Mouse (Mus musculus) midbrain, postnatal 0 days (tissue): ENCODE data around the gene Sar1a. TPM values are rescaled to one million over a fixed set of nuclear protein-coding genes. Genes with fewer than 3 reads are reported as not detected.

Experiments
- ATAC-seq: fragments of 200-750 bp; cut with Nextera tagmentation; 2 replicates; pipeline ENCODE4 v1.8.0; 2017; ENCODE audit warnings: moderate number of reproducible peaks, mild to moderate bottlenecking, moderate TSS enrichment, moderate library complexity; ENCODE audit not compliant: low FRiP score
- DNase-seq: peaks from one replicate; pipeline ENCODE4 v3.0.0-alpha.2; 2015; ENCODE audit warnings: low spot score
- H3K27ac ChIP-seq: fragments of 300-500 bp; sonication (generic); 2 replicates; pipeline ENCODE4 v1.5.1; 2014; ENCODE audit warnings: low read depth, mild to moderate bottlenecking, low read length, mixed read lengths
- H3K27me3 ChIP-seq: fragments of 300-500 bp; sonication (generic); 2 replicates; pipeline ENCODE4 v1.6.1; 2014; ENCODE audit warnings: low read length, control low read depth, mixed read lengths; ENCODE audit not compliant: insufficient read depth
- H3K36me3 ChIP-seq: fragments of 300-500 bp; sonication (generic); 2 replicates; pipeline ENCODE4 v1.6.1; 2014; ENCODE audit warnings: low read length, control low read depth, mixed read lengths; ENCODE audit not compliant: insufficient read depth
- H3K4me1 ChIP-seq: fragments of 300-500 bp; sonication (generic); 2 replicates; pipeline ENCODE4 v1.6.1; 2014; ENCODE audit warnings: mild to moderate bottlenecking, control low read depth, antibody characterized with exemption, low read length, mixed read lengths; ENCODE audit not compliant: insufficient read depth
- H3K4me2 ChIP-seq: fragments of 300-500 bp; sonication (generic); 2 replicates; pipeline ENCODE4 v1.6.1; 2014; ENCODE audit warnings: low read depth, mild to moderate bottlenecking, low read length, mixed read lengths; ENCODE audit not compliant: poor library complexity, severe bottlenecking
- H3K4me3 ChIP-seq: fragments of 300-500 bp; sonication (generic); 2 replicates; pipeline ENCODE4 v1.5.1; 2014; ENCODE audit warnings: low read depth, mild to moderate bottlenecking, low read length, moderate library complexity
- H3K9ac ChIP-seq: fragments of 300-500 bp; sonication (generic); replicated peaks from 2 replicates; pipeline ENCODE4 v1.6.1; 2014; ENCODE audit warnings: mild to moderate bottlenecking, low read length, moderate library complexity, mixed read lengths; ENCODE audit not compliant: poor library complexity, severe bottlenecking
- H3K9me3 ChIP-seq: fragments of 300-500 bp; sonication (generic); 2 replicates; pipeline ENCODE4 v1.6.1; 2016; ENCODE audit warnings: low read length, control low read depth
- CTCF ChIP-seq: IDR thresholded peaks from 2 replicates; pipeline ENCODE4 v1.5.1; 2016; ENCODE audit warnings: antibody characterized with exemption, mild to moderate bottlenecking
- WGBS: fragments of 180-500 bp; shearing (Covaris S2); extraction: QIAGEN DNeasy Blood & Tissue Kit; methylation state at CpG from one replicate; pipeline ENCODE4 v1.1.7; 2014; 5-methylcytosine and 5-hydroxymethylcytosine counted together
- polyA plus RNA-seq: library from polyadenylated mRNA; unstranded; fragments of >200 nt; fragmentation: Nextera tagmentation; extraction: Ambion mirVana; gene quantifications from 2 replicates; pipeline ENCODE4 v1.2.1, GENCODE M21; 2015
- total RNA-seq: library from RNA; depleted of rRNA; stranded (reverse); fragments of >200 nt; gene quantifications from 2 replicates; pipeline ENCODE4 v1.2.3, GENCODE M21; 2014; rRNA removed

The Sar1a gene
- total RNA-seq (141 and 167 TPM in 2 replicates), polyA plus RNA-seq (192 and 197 TPM in 2 replicates)

DNA sequence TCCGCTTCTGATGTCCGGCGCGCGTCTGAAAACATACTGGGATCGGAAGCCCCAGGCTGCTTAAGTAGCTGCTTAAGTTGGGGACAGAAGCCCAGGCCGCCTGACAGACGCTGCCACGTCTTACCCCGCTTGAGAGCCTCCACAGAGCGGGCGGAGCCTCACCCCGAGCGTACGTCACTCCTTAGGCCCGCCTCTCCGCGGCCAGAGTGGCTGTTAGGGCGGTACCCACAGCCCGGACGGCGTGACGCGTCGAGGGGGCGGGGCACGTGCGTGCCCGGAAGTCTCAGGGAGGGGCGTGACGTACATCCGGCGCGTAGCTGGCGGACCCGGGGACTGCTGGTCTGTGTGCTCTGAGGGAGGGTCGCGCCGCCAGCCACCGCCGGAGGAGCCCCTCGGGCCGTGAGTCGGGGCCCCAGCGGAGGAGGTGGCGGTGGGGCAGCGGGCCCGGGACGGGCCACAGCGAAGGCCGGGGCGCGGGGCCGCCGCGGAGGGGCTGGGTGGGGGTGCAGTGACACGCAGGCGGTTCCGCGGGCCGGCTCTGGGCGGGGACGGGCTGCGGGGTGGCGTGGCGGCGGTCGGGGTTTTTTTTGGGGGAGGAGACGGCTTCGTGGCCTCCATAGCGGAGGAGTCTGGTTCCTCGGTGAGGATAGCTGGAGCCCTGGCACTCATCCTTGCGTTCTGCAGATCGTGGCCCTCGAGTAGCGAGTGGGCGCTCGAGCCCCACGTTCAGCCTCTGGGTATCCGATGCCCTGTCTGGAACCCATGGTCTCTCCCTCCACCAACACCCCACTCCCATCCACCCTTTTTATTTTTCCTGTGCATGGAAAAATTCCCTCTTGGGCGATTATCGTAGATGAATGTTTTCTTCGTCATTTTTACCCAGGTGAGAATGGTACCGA lies at the start of gene Sar1a:
TSS of gene Sar1a (plus strand) at position 285 of the 899 bp plus-strand sequence.
- Histone ChIP-seq H3K27ac (peak within 1 kb of the TSS; percentile 83), H3K4me2 (peak within 1 kb of the TSS; percentile 78), H3K27me3 (no peaks in the 10 kb centered on the region), H3K4me1 (peaks cover 3% of the 10 kb centered on the region; the same call in 1 of the 2 replicates), H3K36me3 (peaks cover 7% of the 10 kb centered on the region), H3K9me3 (no peaks in the 10 kb centered on the region), H3K9ac (peak within 1 kb of the TSS; percentile 90), H3K4me3 (peak within 1 kb of the TSS; percentile 92)
- ATAC-seq, result peak; percentile 100
- DNase-seq, result peak; percentile 98
- under 1% methylated on average over 62 of the region's 84 CpGs for WGBS
- no peak for TF ChIP-seq CTCF

DNA sequence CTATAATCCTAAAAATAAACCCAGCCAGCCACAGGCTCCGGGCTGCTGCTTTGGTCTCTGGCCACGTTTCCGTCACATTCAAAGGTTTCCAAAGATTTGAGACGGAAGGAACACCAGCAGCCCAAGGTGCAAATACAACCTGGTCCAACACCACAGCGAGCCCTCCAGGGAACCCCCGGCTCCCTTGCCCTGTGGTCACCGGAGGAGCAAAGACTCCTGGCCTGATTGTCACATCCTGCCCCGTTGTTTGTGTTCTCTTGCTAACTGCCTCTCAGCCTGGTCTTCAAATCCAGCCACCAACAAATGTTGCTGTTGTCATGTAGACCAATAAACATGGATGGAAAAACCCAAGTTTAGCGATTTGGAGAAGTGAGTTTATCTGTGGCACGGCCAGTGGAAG lies 47.7 kb upstream of the Sar1a start:
- ATAC-seq, result no peak
- Histone ChIP-seq H3K4me3 (no peak overlapping the region), H3K27me3 (no peaks in the 10 kb centered on the region), H3K36me3 (no peaks in the 10 kb centered on the region), H3K9ac (no peak overlapping the region), H3K4me2 (no peak overlapping the region), H3K27ac (no peak overlapping the region), H3K4me1 (no peaks in the 10 kb centered on the region), H3K9me3 (no peaks in the 10 kb centered on the region)
- 82% methylated on average over 10 of the region's 10 CpGs for WGBS
- no peak for TF ChIP-seq CTCF
- DNase-seq, result no peak

DNA sequence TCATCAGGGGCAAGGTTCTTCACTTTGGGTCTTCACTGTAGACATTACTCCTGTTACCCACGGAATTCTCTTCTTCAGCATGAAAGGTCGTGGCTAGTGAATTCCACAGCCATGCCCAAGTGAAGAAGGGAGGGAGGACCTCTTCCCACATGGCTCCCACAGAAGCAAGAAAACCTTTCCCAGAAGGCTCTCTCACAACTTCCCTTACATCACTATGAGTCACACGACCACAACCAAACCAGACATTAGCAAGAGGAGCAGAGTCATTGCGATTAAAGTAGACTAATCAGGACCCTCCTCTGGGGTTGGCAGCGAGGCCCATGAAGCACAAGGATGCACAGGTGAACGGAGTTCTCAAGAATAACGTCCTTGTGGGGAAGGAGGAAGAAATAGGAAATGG lies 43.0 kb upstream of the Sar1a start:
- Histone ChIP-seq H3K27ac (no peak overlapping the region), H3K27me3 (no peaks in the 10 kb centered on the region), H3K9ac (no peak overlapping the region), H3K4me2 (no peak overlapping the region), H3K4me1 (no peaks in the 10 kb centered on the region), H3K36me3 (no peaks in the 10 kb centered on the region), H3K9me3 (no peaks in the 10 kb centered on the region), H3K4me3 (no peak overlapping the region)
- ATAC-seq (no peak), DNase-seq (no peak)
- WGBS, result 78% methylated on average over 7 of the region's 7 CpGs
- TF ChIP-seq CTCF, result no peak

DNA sequence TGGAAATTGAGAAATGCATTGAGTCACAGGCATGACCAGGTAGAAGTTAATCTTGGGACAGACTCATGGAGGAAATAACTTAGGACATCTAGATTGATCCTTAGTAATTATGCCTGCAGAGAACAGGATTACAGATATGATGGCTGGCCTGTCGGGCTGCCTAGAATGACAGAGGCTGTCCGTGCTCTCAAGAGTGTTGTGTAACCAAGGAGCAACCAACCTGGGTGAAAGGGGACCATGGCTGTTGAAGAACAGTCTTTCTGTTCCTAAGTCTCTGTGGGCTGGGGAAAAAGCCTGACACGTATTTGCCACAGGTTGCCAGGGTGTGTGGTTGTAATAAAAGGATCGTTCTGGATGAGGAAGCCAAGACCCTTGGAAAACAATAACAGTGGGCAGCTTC lies 39.7 kb upstream of the Sar1a start:
- no peak for DNase-seq
- WGBS, result 73% methylated on average over 4 of the region's 4 CpGs

DNA sequence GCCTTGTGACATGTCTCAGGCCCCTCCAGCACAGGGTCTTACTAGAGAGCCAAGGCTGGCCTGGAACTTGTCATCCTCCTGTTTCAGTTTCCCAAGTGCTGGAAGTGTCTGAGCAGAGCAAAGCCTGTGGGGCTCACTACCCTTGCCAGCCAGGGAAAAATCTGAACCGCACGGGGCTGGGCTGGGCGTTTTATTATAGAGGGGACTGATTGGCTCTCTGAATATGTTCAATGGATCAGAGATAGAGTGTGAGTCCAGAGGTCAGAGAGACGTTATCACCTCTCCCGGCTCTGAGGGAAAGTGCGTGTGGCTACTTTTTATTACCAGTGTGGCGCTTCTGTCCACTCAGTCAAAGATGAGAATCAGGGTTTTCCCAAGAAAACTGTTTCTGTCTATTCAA lies 33.5 kb upstream of the Sar1a start:
- no peak overlapping the region for H3K27ac ChIP-seq
- no peaks in the 10 kb centered on the region for H3K9me3 ChIP-seq
- TF ChIP-seq CTCF, result no peak
- ATAC-seq (no peak), DNase-seq (no peak)
- H3K4me1 ChIP-seq, result peaks cover 6% of the 10 kb centered on the region; the same call in 1 of the 2 replicates
- no peaks in the 10 kb centered on the region for H3K36me3 ChIP-seq
- WGBS, result 80% methylated on average over 7 of the region's 7 CpGs
- no peak overlapping the region for H3K9ac ChIP-seq
- no peak overlapping the region for H3K4me2 ChIP-seq
- no peak overlapping the region for H3K4me3 ChIP-seq
- H3K27me3 ChIP-seq, result no peaks in the 10 kb centered on the region

More for the DNA sequence above, 39.7 kb upstream of the Sar1a start:
- Histone ChIP-seq H3K27ac (no peak overlapping the region), H3K4me2 (no peak overlapping the region), H3K27me3 (no peaks in the 10 kb centered on the region), H3K4me1 (no peaks in the 10 kb centered on the region), H3K9ac (no peak overlapping the region), H3K4me3 (no peak overlapping the region), H3K9me3 (no peaks in the 10 kb centered on the region), H3K36me3 (no peaks in the 10 kb centered on the region)
- TF ChIP-seq CTCF, result no peak
- ATAC-seq, result no peak
